Mouse (Mus musculus) E14TG2a.4 (cell line): Measurements from ENCODE around the gene Cer1.

Source experiments
- H3K27me3 ChIP-seq: 2 replicates; pipeline ENCODE4 v1.6.1; 2014; ENCODE audit warnings: low read length, control low read depth; ENCODE audit not compliant: insufficient read depth
- H3K36me3 ChIP-seq: 2 replicates; pipeline ENCODE4 v1.6.1; 2014; ENCODE audit warnings: low read length, control low read depth; ENCODE audit not compliant: insufficient read depth
- H3K4me1 ChIP-seq: replicated peaks from 2 replicates; pipeline ENCODE4 v1.6.1; 2014; ENCODE audit warnings: low read depth, low read length, control low read depth
- H3K4me3 ChIP-seq: replicated peaks from 2 replicates; pipeline ENCODE4 v1.5.1; 2014; ENCODE audit warnings: mild to moderate bottlenecking, low read length
- H3K9me3 ChIP-seq: 2 replicates; pipeline ENCODE4 v1.6.1; 2014; ENCODE audit warnings: low read length, control low read depth
- CTCF ChIP-seq: conservative IDR thresholded peaks from 2 replicates; pipeline ENCODE4 v1.5.1; 2014; ENCODE audit warnings: low read length
- NANOG ChIP-seq: IDR thresholded peaks from 2 replicates; pipeline ENCODE4 v1.6.1; 2014; ENCODE audit warnings: borderline replicate concordance, low read length, mixed read lengths
- POU5F1 ChIP-seq: IDR thresholded peaks from 2 replicates; pipeline ENCODE4 v1.6.1; 2014; ENCODE audit warnings: low read length, borderline replicate concordance

Gene Cer1

DNA sequence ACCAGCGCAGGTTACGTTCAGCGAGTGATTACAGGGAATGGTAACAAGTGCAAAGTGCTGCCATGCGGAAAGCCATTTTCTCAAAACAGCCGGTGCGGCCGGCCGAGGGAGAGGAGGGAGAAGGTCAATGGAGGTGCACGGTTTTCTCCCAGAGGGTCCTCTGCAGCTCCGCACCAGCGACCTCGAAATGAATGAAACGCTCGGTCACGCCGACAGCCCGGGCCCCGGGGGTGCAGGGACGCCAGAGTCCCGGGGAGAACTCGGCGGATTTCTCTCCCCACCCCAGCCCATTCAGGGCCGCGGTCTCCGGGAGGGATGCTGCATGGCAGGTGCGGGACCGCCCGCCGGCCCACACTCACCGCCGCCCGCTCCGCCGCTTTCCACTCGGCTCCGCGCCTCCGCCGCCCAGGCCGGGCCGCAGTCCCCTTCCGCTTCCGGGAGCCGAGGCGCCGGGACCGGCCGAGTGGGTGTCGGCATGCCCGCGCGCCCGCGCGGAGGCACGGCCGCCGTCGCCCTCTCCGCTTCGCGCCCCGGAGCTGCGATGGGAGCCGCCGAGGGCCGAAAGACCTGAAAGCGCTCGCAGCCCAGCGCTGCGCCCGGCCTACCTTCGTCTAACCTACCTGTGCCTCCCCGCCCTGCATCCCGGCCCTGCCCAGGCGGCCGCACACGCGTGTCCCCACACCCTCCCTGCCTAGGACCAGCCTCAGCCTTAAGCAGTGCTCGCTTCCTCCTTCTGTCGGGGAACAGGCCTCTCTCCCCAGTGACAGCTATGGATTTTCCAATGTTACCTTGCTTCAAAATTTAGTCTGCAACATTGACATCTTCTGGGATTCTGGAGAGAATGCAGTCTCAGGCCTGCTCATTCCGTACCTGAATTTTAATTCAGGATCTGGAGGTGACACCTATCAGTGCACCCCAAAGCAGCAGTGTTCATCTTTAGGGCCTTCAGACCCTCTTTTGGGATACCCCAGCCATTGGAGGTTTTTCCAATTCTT, 25.5 kb downstream of the Cer1 start, which contains the start of gene Zdhhc21:
Gene Zdhhc21 (minus strand): TSS at position 828 of the 995 bp plus-strand sequence.
- Histone ChIP-seq H3K27me3 (peaks cover 2% of the 10 kb centered on the region; the same call in 1 of the 2 replicates), H3K9me3 (no peaks in the 10 kb centered on the region), H3K4me3 (peak within 1 kb of the TSS; percentile 87), H3K4me1 (peaks cover 9% of the 10 kb centered on the region), H3K36me3 (no peaks in the 10 kb centered on the region)
- TF ChIP-seq NANOG (no peak), POU5F1 (no peak), CTCF (no peak)

DNA sequence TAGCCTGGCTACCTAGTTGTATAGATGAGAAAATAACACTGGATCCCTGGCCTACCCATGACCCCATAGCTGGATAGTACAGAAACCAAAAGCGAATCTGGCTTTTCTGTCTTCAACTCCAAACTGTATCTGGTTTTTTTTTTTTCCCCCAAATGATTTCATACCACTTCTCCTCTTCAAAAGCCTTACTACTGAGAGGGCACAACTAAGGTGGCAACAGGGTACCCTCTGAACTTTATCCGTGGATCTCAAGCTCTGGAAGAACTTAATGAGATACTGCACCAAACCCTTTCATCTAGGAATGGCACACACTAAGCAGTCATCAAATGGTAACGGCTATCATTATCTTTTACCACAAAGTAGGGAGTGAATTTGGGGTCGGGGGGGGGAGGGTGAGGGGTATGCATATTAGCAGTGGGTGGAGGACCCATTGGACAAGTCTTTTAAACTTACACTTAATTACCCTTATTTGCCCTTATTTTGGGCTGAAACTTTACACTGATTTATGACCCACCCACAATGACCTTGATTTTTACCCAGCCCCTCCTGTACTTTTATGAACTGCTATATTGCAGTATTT, 26.4 kb downstream of the Cer1 start:
- Histone ChIP-seq H3K27me3 (peaks cover 2% of the 10 kb centered on the region; the same call in 1 of the 2 replicates), H3K4me1 (peaks cover 9% of the 10 kb centered on the region), H3K36me3 (no peaks in the 10 kb centered on the region), H3K9me3 (no peaks in the 10 kb centered on the region), H3K4me3 (peak overlapping the region; percentile 87)
- TF ChIP-seq NANOG = no peak
- TF ChIP-seq CTCF = no peak
- no peak for TF ChIP-seq POU5F1

DNA sequence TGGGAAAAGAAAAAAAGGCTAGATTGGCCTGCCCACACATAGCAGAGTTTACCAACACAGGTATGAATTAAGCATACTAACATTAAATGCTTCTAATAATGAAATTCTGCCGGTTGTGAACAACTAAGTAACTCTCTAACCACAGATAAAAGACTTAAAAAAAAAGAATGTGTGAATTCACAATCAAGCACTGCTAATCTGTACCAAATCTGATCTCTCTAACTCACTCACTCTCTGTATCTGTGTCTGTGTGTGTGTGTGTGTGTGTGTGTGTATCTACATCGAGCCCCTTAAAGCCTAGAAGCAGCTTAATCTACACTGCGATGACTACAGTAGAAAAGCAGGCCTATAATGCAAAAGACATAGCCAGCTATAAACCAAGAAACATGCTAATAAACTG, 28.0 kb downstream of the Cer1 start:
- peaks cover 4% of the 10 kb centered on the region; the same call in 1 of the 2 replicates for H3K36me3 ChIP-seq
- no peak overlapping the region for H3K4me3 ChIP-seq
- H3K4me1 ChIP-seq = peaks cover 9% of the 10 kb centered on the region
- H3K9me3 ChIP-seq = no peaks in the 10 kb centered on the region
- TF ChIP-seq CTCF (no peak), NANOG (no peak), POU5F1 (no peak)
- peaks cover 2% of the 10 kb centered on the region; the same call in 1 of the 2 replicates for H3K27me3 ChIP-seq

DNA sequence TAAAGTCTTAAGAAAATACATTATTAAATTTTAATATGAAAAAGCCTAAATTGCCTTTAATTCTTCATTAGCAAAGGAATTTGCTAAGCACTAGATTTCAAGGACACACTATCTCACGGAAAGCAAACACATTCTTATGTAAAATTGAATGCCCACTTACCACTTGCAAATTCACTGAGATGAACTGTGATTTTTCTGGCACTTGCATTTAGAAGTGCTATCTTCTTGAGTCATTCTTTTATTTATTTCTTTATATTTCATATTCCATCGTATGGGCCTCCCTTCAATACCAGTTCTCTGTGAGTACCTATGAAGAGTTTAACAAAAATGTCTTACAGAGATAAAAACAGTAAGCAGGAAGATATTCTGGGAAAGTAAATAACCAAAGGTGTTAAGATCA, 31.1 kb downstream of the Cer1 start:
- Histone ChIP-seq H3K9me3 (no peaks in the 10 kb centered on the region), H3K27me3 (no peaks in the 10 kb centered on the region), H3K36me3 (peaks cover 4% of the 10 kb centered on the region; the same call in 1 of the 2 replicates), H3K4me1 (peaks cover 10% of the 10 kb centered on the region), H3K4me3 (no peak overlapping the region)
- TF ChIP-seq CTCF (no peak), NANOG (no peak), POU5F1 (no peak)

DNA sequence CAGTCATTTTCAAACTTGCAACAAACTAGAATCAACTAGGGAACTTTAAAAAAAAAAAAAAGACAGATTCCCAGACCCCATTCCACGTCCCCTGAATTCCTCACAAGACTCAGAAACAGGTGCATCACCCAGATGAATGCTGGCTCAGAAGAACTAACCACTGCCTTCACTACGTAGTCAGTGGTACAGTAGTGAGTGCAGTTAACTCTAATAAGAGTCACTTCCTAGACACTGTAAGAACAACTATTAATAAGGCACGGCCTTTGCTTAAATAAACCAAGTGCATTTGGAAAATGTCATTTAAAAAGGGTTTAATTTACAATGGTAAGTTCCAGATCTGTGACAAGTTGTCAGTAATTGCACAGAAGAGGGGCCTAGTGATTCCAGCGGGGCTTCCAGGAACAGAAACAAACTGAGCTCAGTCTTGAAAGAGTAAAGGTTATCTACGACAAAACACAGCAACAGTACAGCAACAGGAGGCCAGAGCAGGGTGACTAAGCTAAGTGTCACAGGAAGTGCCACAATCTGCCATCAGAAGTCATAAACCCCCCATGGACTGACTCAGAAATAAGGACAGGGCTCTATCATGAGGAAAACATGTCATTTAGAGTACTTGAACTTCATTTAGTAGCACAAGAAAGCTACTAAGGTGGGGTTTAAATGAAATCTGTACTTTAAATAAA, 36.3 kb downstream of the Cer1 start:
- Histone ChIP-seq H3K4me1 (peaks cover 6% of the 10 kb centered on the region; the same call in 1 of the 2 replicates), H3K4me3 (no peak overlapping the region), H3K27me3 (no peaks in the 10 kb centered on the region), H3K36me3 (peaks cover 7% of the 10 kb centered on the region), H3K9me3 (no peaks in the 10 kb centered on the region)
- TF ChIP-seq CTCF (no peak), POU5F1 (no peak), NANOG (no peak)

DNA sequence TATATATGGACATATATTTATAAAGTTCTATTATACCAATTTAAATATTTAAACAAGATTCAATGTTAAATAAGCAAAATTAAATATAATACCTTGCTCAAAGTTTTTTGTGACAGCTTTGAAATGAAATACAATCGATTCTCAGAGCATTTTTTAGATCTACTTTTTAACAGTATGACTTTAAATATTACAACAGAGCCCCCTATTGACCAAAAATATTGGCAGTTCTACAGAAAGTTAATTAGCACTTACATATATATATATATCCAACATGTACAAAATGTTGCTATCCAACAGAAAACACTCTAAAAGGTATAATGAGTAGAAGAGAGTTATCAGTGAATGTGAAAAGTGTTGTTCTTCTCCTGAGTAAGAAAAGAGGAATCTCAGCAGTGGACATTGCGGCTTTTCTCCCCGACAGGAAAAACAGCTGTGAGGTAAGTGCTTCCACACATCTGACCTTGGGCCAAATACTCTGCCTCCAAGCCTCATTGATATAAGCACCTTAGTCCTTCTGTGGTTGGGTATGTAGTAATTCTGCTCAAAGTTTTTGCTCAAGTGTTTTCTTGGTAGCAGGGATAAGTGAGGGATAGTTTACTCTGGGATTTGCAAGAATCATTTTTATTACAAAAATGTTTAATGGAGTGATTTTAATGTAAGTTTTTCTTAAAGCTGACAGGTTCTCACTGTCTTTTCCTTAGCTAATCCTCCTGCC, 47.3 kb downstream of the Cer1 start:
- no peaks in the 10 kb centered on the region for H3K27me3 ChIP-seq
- TF ChIP-seq POU5F1 (no peak), CTCF (no peak), NANOG (no peak)

More for the DNA sequence above, 47.3 kb downstream of the Cer1 start:
- Histone ChIP-seq H3K4me3 (no peak overlapping the region), H3K36me3 (peaks cover 15% of the 10 kb centered on the region), H3K4me1 (no peaks in the 10 kb centered on the region), H3K9me3 (no peaks in the 10 kb centered on the region)
